Mouse (Mus musculus) lung, postnatal 0 days (tissue): ENCODE measurements at regions not wholly inside any gene's neighbourhood (a gene's known extent, or its start where the extent isn't known, plus 50 kb on each side); places are given as distances from the start of the nearest gene placed in this dataset.
"Not testable (repeated sequence)": the region's sequence is repeated elsewhere in the genome, so short reads cannot be mapped to it uniquely, and the experiment has no call there.

Experiments used
- ATAC-seq: fragments of 200-750 bp; cut with Nextera tagmentation; 2 replicates; pipeline ENCODE4 v1.8.0; 2017; ENCODE audit warnings: moderate library complexity
- DNase-seq: peaks from one replicate; pipeline ENCODE4 v3.0.0-alpha.2; 2016; ENCODE audit warnings: low spot score
- H3K27ac ChIP-seq: fragments of 300-500 bp; sonication (generic); 2 replicates; pipeline ENCODE4 v1.5.1; 2014; ENCODE audit warnings: antibody characterized with exemption, mild to moderate bottlenecking, low read length, mixed read lengths
- H3K27me3 ChIP-seq: fragments of 300-500 bp; sonication (generic); replicated peaks from 2 replicates; pipeline ENCODE4 v1.6.1; 2014; ENCODE audit warnings: low read length, mixed read lengths; ENCODE audit not compliant: insufficient read depth
- H3K36me3 ChIP-seq: fragments of 300-500 bp; sonication (generic); 2 replicates; pipeline ENCODE4 v1.6.1; 2014; ENCODE audit warnings: low read length, mixed read lengths; ENCODE audit not compliant: insufficient read depth
- H3K4me1 ChIP-seq: fragments of 300-500 bp; sonication (generic); 2 replicates; pipeline ENCODE4 v1.6.1; 2014; ENCODE audit warnings: antibody characterized with exemption, low read depth, low read length, mixed read lengths; ENCODE audit not compliant: insufficient read depth
- H3K4me2 ChIP-seq: fragments of 300-500 bp; sonication (generic); replicated peaks from 2 replicates; pipeline ENCODE4 v1.6.1; 2014; ENCODE audit warnings: low read depth, mild to moderate bottlenecking, low read length, moderate library complexity, mixed read lengths
- H3K4me3 ChIP-seq: fragments of 300-500 bp; sonication (generic); 2 replicates; pipeline ENCODE4 v1.5.1; 2014; ENCODE audit warnings: low read depth, low read length
- H3K9ac ChIP-seq: fragments of 300-500 bp; sonication (generic); replicated peaks from 2 replicates; pipeline ENCODE4 v1.6.1; 2014; ENCODE audit warnings: low read depth, mild to moderate bottlenecking
- H3K9me3 ChIP-seq: fragments of 300-500 bp; sonication (generic); 2 replicates; pipeline ENCODE4 v1.6.1; 2016; ENCODE audit warnings: low read length, mixed read lengths
- CTCF ChIP-seq: IDR thresholded peaks from 2 replicates; pipeline ENCODE4 v1.5.1; 2016; ENCODE audit warnings: antibody characterized with exemption, mild to moderate bottlenecking
- EP300 ChIP-seq: IDR thresholded peaks from 2 replicates; pipeline ENCODE4 v1.6.1; 2016; ENCODE audit warnings: antibody characterized with exemption, mild to moderate bottlenecking, control low read depth
- WGBS: fragments of 180-500 bp; shearing (Covaris S2); extraction: QIAGEN DNeasy Blood & Tissue Kit; methylation state at CpG from one replicate; pipeline ENCODE4 v1.1.7; 2014; 5-methylcytosine and 5-hydroxymethylcytosine counted together

DNA sequence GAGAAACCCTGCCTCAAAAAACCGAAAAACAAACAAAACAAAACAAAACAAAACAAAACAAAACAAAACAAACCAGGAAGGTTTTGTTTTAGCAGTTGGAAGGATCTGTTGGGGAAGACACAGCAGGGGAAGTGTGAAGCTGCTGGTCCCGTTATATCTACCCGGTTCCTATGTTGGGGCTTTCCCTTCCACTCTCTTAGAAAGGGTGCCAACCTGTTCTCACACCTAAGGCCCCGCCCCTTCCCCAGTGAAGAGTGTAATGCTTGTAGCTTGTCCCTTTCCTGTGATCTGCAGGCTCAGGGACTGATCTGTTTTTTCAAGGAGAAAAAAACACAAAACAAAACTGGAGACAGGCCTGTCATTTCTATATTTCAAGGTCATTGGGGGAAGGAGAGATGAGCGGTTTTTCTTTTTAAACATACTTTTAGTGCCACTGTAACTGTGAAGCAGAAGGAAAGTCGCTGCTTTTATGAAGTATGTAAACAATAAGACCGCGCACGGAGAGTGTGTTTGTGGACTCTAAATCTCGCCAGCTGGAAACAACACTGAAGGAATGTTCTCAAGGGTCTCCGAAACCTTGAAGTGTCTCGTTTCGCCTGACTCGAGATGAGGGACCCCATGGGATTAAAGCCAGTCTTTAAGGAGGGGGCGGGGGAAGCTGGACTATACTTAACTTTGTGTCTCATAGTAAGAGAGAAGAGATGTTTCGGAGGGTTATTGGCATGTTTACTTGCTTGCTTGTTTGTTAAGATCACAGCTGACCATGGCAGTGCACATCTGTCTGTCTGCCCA lies 256.1 kb downstream of the Prex1 start:
- Histone ChIP-seq H3K9ac (no peak overlapping the region), H3K36me3 (no peaks in the 10 kb centered on the region), H3K4me3 (no peak overlapping the region), H3K4me2 (peak overlapping the region; percentile 37), H3K27ac (no peak overlapping the region), H3K4me1 (no peaks in the 10 kb centered on the region), H3K9me3 (no peaks in the 10 kb centered on the region), H3K27me3 (no peaks in the 10 kb centered on the region)
- no peak for TF ChIP-seq EP300
- TF ChIP-seq CTCF = no peak
- ATAC-seq (peak; percentile 58), DNase-seq (peak; percentile 65)
- 25% methylated on average over 16 of the region's 16 CpGs for WGBS

GRCm38 (mm10) chr2:166454160-166454888 lies 259.3 kb downstream of the Prex1 start:
- DNase-seq, H3K36me3 ChIP-seq, H3K4me1 ChIP-seq, H3K27me3 ChIP-seq, H3K9ac ChIP-seq, H3K4me2 ChIP-seq, H3K27ac ChIP-seq, ATAC-seq, H3K9me3 ChIP-seq, H3K4me3 ChIP-seq: not testable (repeated sequence)
- WGBS = 56% methylated on average over 2 of the region's 7 CpGs

- DNase-seq (no peak), ATAC-seq (no peak)
- WGBS = 80% methylated on average over 7 of the region's 7 CpGs
- H3K36me3 ChIP-seq = no peaks in the 10 kb centered on the region
- no peak for TF ChIP-seq CTCF
- no peak for TF ChIP-seq EP300
- no peak overlapping the region for H3K27ac ChIP-seq
- peaks cover 5% of the 10 kb centered on the region; the same call in 1 of the 2 replicates for H3K4me1 ChIP-seq
- H3K9ac ChIP-seq = no peak overlapping the region
- no peak overlapping the region for H3K4me2 ChIP-seq
- no peaks in the 10 kb centered on the region for H3K9me3 ChIP-seq
- no peak overlapping the region for H3K4me3 ChIP-seq
- no peaks in the 10 kb centered on the region for H3K27me3 ChIP-seq
Measured at GRCm38 (mm10) chr2:166450964-166451363, 262.7 kb downstream of the Prex1 start.

GRCm38 (mm10) chr2:166450380-166450779 lies 263.3 kb downstream of the Prex1 start:
- Histone ChIP-seq H3K27me3 (no peaks in the 10 kb centered on the region), H3K4me1 (peaks cover 5% of the 10 kb centered on the region; the same call in 1 of the 2 replicates), H3K27ac (no peak overlapping the region), H3K9ac (no peak overlapping the region), H3K4me3 (no peak overlapping the region), H3K9me3 (no peaks in the 10 kb centered on the region), H3K36me3 (no peaks in the 10 kb centered on the region), H3K4me2 (no peak overlapping the region)
- TF ChIP-seq EP300 (no peak), CTCF (no peak)
- WGBS = 60% methylated on average over 10 of the region's 10 CpGs
- DNase-seq = no peak
- no peak for ATAC-seq

DNA sequence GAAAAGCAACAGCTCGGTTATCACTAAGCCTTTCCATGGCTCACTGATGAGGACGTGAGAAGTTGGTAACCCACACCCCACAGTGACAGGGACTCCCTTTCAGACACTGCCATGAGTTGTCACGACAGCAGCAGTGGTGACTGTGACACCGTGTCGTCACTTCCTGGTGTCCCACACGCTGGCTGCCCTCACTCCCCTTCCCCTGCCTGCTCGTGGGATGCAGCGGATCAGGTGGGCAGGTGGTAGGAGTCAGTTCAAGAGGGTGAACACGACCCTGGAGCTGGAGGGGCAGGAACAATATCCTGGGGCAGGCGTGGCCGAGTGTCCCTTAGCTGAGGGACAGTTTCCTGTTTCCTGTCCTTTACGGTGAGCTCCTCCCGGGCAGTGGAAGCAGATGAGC lies 264.9 kb downstream of the Prex1 start:
- no peak overlapping the region for H3K27ac ChIP-seq
- 31% methylated on average over 13 of the region's 13 CpGs for WGBS
- no peak overlapping the region for H3K4me3 ChIP-seq
- DNase-seq (no peak), ATAC-seq (peak; percentile 43)
- no peaks in the 10 kb centered on the region for H3K9me3 ChIP-seq
- TF ChIP-seq CTCF (no peak), EP300 (no peak)
- no peak overlapping the region for H3K9ac ChIP-seq
- H3K36me3 ChIP-seq = no peaks in the 10 kb centered on the region
- H3K4me2 ChIP-seq = no peak overlapping the region
- no peaks in the 10 kb centered on the region for H3K27me3 ChIP-seq
- H3K4me1 ChIP-seq = peaks cover 5% of the 10 kb centered on the region; the same call in 1 of the 2 replicates

- ATAC-seq (peak; percentile 20; the same call in 1 of the 2 replicates), DNase-seq (peak; percentile 42)
- Histone ChIP-seq H3K36me3 (no peaks in the 10 kb centered on the region), H3K27me3 (no peaks in the 10 kb centered on the region), H3K4me3 (no peak overlapping the region), H3K4me1 (peaks cover 5% of the 10 kb centered on the region; the same call in 1 of the 2 replicates), H3K9ac (no peak overlapping the region), H3K9me3 (no peaks in the 10 kb centered on the region), H3K4me2 (no peak overlapping the region), H3K27ac (no peak overlapping the region)
- 40% methylated on average over 11 of the region's 11 CpGs for WGBS
- TF ChIP-seq EP300 = no peak
- TF ChIP-seq CTCF = no peak
Measured at GRCm38 (mm10) chr2:166448161-166448560, 265.5 kb downstream of the Prex1 start.
